Mouse (Mus musculus) kidney, postnatal 36 days (tissue): ENCODE data around the gene Rarb.

ENCODE experiments used
- DNase-seq, 2 experiments: peaks; one replicate each; pipeline ENCODE4 v3.0.0; 2021 to 2022; ENCODE audit warnings: mixed read lengths in 2 of 2

Rarb gene

DNA sequence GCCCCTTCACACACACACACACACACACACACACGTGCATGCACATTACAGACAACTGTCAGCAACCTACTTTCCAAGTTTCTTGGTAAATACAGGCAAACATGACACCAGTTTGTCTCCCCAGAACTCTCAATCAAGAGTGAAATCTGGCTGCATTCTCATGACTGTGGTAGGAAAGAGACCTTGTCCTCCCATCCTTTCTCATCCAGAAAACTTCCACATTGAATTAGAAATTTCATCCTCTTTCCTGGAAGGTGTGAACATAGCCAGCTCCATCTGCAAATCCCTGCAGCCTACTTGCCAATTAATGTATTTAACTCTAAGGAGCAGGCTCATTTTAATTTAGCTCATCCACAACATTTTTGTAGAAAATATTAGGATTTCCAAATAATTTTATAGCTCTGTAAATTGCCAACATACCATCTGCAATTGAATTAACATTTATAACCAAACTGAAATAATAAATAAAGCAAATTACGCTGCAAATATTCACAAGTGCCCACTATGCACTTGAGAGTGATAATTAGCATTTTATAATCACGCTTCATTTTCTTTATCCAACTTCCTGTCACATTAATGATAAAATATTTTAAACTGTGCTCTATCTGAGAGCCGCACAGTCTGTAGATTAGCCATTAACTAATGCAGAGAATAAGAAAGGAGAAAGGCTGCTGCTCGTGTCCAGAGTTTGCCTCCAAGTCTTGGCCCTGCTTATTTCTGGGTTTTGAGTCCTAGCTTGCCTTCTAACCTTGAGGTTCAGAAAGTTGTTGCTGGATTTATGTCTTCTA is 293.6 kb downstream of the Rarb start:
- DNase-seq, result no peak

DNA sequence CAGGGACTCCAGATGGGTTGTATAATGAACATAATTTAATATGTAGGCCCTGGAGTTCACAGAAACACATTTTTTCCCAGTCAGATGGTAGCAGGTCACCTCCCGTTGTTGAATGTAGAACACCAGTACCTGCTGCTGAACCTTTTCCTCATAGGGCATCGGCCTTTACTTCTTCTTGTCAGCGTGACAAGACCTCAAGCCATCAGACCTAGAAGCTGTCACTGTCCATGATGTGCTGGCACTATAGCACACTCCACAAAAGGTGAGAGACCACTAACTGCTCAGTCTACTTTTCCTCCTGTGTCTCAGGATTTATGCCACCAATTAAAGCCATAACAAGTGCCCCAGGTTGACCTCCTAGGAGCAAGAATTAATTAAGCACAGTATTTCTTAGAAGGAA is 296.1 kb downstream of the Rarb start:
- DNase-seq, result no peak

GRCm38 (mm10) chr14:16519588-16520167 is 299.3 kb downstream of the Rarb start:
- no peak for DNase-seq

GRCm38 (mm10) chr14:16517958-16518357 is 301.0 kb downstream of the Rarb start:
- no peak for DNase-seq

DNA sequence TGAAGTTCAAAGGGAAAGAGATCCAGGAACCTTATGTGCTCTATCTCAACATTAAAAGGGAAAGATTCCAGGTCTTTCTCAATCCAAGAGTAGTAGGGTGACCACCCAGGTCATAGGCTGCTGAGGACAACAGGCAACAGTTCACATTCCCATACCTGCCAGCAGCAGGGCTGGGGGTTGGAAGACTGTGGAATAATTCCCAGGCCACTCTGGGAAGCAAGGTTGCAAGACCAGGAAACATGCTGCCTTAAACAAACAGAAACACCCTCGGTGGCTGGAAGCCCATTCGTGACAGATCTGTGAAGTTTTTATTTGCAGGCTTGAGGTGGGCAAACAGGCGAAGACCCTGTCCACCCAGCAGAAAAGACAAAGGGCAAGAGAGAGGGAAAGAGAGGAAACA is 303.2 kb downstream of the Rarb start:
- DNase-seq, result no peak

GRCm38 (mm10) chr14:16510574-16510973 is 308.4 kb downstream of the Rarb start:
- peak in 1 of 2 experiments; percentile 25 for DNase-seq

GRCm38 (mm10) chr14:16509825-16510224 is 309.1 kb downstream of the Rarb start:
- no peak for DNase-seq

DNA sequence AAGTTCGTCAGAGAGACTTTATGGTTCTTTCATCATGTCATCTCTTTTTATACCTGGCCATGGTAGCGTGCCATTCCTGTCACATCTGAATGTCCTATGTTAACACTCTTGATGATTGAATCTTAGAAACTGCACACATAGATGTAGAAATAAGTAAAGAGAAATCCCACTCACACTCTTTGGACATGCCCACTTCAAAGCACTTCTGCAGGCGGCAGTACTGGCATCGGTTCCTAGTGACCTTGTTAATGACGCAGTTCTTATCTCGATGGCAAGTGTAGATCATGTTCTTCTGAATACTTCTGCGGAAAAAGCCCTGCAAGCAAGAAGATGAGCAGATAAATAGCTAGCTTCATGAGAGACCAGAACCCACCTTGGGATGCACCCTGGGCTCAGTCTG is 310.2 kb downstream of the Rarb start:
- no peak for DNase-seq

DNA sequence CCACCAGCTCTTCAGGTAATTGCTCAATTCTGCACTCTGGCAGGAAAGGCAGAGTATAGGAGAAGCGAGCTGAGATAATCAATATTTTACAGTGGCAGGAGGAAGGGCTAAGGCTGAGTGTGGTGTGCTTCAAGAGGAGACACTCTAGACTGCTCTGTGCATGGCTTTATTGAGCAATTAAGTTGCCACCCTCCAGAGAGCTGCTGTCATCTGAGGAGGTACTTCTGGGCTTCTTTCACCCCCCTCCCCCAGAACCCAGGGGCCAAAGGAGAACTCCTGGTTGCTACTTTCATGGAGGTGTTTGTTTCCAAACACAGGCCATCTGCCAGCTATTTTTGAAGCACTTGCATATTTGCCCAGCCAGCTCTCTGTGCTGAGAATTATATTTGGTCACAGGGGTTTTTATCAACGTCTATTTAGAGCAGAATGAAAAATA is 321.7 kb downstream of the Rarb start:
- DNase-seq, result no peak

DNA sequence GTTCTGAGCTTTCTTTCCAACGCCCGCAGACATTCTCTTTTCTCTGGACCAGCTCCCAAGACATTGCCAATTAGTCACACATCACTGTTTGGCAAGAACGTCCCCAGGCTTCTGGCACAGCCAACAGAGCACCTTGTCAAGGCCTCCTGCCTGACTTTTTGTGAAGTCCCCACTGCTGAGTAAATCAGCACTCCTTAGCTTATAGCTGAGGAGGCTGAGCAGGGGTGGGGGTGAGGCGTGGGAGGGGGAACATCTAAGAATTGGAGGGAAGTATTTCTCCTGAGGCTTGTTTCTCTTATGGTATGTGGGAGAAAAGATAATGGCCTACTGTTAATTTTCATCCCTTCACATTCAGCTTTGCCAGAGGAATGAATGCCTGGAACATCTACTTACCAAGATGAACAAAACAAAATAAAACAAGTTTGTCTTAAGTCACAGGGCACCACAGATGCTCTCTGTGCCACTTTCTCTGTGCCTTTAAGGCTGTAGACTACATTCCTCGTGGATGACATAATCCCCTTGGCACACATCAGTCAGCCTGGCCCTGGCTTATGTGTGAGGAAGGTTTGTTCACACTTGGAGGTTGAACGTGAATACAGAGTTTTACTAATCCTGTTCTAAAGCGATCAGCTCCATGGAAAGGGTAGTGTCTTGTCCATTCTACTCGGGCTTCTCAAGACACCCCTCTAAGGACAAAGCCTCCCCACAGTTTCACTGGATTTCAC is 335.1 kb downstream of the Rarb start:
- DNase-seq, result peak; percentile 48 to 62

- peak; percentile 35 to 60 for DNase-seq
These were observed 338.3 kb downstream of the Rarb start for GRCm38 (mm10) chr14:16480621-16481020.

- DNase-seq, result peak; percentile 30 to 36
These were observed 339.4 kb downstream of the Rarb start for GRCm38 (mm10) chr14:16479521-16479920.

- DNase-seq, result peak in 1 of 2 experiments; percentile 17
These were observed 340.2 kb downstream of the Rarb start for GRCm38 (mm10) chr14:16478606-16479323.

GRCm38 (mm10) chr14:16448269-16448987 is 370.5 kb downstream of the Rarb start:
- no peak for DNase-seq

- peak in 1 of 2 experiments; percentile 18 for DNase-seq
These were observed 371.4 kb downstream of the Rarb start for GRCm38 (mm10) chr14:16447587-16447986.

GRCm38 (mm10) chr14:16444859-16445258 is 374.1 kb downstream of the Rarb start:
- no peak for DNase-seq

DNA sequence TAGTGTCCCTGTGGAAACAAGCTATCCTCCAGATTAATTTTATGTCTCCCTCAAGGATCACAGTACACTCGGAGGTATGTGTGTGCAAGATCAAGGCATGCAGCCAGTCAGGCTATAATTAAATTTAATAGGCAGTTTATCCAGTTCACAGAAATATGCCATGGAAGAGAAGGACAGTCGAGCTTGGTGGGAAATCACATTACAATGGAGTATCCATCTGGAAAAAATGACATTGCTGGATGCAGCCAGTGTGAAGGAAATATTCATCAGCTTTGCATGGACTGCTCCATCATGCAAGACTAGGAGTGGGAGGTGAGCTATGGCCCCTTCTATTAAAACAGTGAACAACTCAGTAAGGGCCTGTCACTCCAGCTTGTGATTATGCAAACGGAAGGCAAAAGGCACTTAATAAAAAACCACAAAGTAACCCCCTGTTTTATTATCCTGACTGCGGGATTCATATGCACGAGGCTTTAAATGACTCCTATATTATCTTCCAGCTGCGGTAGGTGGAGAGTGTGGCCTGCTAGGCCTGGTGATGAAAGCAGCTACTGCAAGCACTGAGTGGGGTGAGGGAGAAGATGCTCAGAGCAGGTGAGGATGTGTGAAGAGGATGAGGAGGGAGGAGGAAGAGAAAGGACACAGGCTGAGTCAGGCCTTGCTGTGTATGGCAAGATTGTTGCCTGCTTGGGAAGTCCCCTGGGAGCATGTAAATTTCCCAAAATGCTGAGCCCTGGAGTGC is 379.4 kb downstream of the Rarb start:
- no peak for DNase-seq

GRCm38 (mm10) chr14:16437386-16437785 is 381.6 kb downstream of the Rarb start:
- no peak for DNase-seq

DNA sequence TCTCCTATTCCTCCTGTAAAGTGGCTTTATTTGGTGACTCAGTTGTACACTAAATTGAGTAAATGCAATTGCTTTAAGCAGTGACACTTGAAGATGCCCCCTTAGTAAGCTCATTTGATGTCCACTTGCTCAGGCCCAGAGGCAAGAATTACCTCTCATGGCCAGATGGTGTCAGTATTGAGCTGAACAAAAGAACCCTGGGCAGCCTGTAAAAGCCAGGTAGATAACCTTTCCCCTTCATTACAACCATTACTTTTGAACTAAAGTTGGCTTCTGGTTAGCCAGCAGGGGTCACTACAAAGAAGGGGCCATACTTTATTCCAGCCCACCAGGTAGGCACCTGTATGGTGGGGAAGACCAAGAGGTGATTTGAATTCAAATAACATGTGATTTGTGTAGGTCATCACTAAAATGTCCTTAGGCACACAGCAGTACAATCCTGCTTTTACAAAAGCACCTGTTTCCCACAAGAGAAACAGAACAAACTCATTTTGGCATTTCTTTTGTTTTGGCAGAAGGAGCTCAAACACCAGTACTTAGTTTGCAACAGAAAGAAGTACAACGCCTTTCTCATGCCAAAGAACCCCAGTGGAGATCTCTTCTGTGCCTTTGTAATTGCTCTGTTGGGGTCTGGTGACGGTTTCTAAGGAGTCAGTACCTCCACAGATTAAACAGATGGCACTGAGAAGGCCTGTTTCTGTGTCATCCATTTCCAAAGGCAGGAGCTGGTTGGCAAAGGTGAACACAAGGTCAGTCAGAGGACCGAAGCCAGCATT is 384.4 kb downstream of the Rarb start:
- DNase-seq, result peak; percentile 58 to 72

DNA sequence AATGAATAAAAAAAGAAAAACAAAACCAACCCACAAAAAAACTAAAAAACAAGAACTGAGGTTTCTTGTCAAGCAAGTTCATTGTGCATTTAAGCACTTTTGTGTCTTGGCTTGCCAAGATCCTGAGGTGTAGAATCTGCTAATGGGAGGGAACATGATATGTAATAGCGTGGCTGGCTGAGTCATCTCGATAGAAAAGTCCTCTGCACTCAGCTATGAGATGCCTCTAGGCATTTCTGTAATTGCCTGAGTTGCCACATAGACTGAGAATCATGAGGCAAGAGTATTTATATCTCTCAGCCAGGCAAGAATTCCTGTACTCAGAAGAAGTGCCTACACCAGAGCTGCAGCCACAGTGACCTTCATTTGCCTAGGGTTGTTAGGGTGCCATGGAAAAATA is 385.8 kb downstream of the Rarb start:
- no peak for DNase-seq

GRCm38 (mm10) chr14:16432550-16432949 is 386.4 kb downstream of the Rarb start:
- no peak for DNase-seq
